Mouse (Mus musculus) embryo, embryonic 10 days (tissue): ENCODE results near the gene Asf1b.
A peak's percentile ranks its signal among the peaks of the same experiment; 100 is the strongest.
"Not testable (repeated sequence)": the region's sequence is repeated elsewhere in the genome, so short reads cannot be mapped to it uniquely, and the experiment has no call there.

Experiments
- DNase-seq: peaks from one replicate; pipeline ENCODE4 v3.0.0-alpha.2; 2015; ENCODE audit warnings: low spot score

Asf1b gene

DNA sequence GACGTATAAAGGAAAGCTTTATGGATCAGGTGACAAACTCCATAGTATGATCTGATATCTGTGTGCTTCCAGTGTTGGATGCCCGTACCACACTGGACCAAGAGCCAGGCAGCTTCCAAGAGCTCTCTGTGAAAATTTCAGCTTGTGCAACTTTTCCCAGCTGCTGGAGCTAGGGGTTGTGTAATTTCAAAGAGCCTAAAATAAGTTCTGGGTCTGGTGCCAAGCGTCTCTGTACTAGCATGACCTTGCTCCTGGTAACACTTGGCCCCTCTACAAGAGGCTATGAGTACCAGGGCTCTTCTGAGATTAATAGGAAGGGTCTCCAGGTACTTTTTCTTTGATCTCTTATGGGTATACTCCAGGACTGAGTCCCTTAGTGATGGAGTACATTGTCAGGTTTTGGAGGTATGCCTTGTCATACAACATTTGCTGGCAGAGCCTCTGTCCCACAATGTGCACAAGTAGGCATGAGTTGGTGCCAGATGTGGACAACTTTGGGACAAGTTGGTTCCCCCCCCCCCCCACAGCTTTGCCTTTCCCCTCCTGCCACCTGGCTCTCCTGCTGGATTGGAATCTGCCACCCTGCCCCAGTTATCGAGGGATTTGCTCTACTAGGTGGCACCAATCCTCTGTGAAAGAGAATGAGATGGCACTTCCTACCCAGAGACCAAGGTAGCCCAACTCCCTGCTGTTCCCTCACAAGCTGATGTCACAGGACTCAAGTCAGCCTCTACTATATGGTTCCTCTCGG is 8.9 kb downstream of the Asf1b start:
- DNase-seq = no peak

DNA sequence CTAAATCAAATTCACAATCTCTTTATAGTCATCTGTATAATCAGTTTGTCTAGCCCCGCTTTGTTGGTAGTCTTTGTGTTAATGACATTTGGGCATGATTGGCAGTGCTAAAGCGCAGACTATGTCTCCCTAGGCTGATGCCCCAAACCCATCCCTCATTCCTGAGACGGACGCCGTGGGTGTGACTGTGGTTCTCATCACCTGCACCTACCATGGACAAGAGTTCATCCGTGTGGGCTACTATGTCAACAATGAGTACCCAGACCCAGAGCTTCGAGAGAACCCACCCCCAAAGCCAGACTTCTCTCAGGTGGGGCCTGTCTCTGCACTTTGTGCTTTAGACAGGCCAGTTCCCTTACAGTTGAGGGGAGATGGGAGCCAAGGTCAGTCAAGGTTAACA is 12.4 kb downstream of the Asf1b start:
- no peak for DNase-seq

GRCm38 (mm10) chr8:83971121-83971520 is 15.8 kb downstream of the Asf1b start:
- no peak for DNase-seq

DNA sequence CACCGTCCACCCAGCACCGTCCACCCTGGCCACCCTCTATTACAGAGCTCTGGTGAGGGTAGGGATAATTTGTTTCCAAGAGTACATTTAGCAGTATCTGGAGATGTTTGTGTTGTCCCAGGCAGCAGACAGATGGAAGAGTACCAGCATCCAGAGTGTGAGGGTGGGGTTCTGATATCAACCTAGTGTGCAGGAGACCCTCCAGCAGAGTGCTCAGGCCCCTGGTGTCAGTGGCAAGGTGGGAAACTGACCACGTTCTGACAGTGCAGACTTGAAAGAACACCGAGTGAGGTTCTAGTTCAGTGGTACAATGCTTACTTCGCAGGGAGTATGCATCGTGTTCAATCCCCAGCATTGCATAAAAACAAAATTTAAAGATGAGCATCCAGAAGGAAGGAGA is 16.4 kb downstream of the Asf1b start:
- no peak for DNase-seq

- peak; percentile 99 for DNase-seq
Observed at GRCm38 (mm10) chr8:83972150-83973120, 17.1 kb downstream of the Asf1b start, which contains the start of gene Prkaca. TSS of gene Prkaca (plus strand) at chr8:83972993.

GRCm38 (mm10) chr8:83973161-83974031 is 18.1 kb downstream of the Asf1b start:
- peak; percentile 20 for DNase-seq

DNA sequence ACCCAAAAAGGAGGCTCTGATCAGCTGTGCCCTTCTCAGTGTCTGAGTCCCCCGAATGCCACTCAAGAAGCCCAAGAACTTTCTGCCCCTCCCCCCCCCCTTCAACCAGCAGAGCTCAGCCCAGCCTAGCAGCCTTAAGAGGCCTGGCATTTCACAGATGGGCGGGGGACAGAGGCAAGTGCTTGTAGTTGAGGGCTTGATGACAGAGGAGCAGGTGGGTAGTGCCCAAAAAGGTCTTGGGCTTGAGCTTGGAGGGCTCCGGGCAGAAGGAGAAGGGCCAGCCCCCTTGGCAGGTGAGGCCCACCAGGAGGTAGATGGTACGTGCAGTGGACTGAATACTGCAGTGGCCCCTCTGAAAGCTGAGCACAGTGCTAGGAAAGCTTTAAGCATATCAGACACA is 19.2 kb downstream of the Asf1b start:
- no peak for DNase-seq

GRCm38 (mm10) chr8:83976101-83976630 is 20.9 kb downstream of the Asf1b start:
- DNase-seq = no peak

DNA sequence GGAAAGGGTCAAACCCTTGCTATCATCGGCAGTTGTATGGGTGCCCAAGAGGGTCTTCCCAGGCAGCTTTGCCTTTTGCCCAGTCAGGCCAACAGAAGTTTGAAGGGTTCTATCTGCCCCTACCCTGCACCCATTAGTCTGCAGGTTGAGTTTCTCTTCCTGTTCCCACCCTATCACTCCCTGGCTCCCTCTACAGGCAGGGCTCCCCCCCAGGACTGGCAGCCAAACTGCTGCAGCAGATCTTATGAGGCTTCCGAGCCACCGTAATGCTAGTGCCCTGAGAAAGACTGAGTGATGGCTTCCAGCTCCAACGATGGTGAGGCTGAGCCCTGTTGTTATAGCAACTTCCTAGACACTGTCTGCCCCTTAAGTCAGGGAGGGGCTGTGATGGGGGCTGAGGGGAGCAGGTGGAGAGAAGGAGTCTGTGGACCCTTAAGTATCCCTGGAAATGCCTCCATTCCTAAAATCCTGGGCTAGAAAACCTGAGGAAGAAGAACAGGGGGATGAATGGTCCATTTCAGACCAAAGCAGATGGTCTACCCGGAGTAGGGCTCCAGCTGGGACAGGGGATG is 21.6 kb downstream of the Asf1b start:
- DNase-seq = no peak

DNA sequence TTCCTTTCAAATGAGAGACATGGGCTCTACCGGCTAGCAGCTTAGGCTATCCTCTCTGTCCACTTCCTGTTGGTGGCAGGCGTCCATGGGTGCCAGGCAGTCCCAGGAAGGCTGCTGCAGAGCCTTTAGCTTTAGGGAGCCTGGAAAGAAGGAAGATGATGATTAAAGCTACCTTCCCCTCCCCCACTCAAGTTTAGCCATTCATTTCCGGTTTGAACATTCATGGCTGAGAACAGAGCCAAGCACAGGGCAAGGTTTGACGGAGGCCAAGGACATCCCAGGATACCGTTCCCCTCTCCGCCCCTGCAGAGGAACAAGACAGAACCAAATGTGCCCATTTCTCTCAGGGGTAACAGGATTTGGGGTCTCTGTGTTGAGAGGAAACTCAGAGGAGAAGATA is 22.3 kb downstream of the Asf1b start:
- no peak for DNase-seq

DNA sequence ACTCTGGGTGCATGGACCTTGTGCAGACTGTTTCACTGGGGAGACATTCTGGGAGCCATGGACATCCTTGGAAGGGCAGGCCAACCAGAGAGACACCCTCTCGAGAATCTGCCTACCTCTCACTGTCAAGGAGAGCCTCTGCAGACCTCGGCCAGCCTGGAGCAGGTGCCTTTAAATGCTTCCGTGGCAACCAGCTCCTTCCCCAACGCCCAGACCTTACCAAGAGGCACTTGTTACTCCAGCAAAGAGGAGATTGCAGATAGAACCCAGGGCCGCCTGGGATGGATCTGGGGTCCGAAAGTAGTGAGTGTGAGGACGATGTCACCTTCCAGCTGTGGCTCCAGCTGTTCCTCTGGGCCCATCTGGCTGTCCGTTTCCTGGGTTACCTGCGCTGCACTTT is 22.9 kb downstream of the Asf1b start:
- no peak for DNase-seq

DNA sequence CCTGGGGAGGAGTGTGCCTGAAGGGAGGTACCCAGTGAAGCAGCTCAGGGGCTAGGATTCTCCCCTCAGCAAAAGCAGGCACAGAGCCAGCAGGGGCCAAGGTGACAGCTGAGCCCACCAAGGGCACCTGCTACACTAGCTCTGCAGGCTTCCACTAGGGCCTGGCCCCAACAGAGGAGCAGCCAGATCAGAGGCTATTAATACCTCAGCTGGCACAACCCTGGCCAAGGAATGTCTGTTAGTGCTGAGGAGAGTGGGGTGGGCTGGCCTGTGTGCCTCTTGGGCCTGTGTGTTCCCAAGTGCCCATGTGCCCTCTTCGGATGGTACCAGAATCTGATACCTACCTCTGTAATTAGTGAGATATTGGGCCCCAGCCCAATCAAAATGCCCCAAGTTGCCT is 24.9 kb downstream of the Asf1b start:
- no peak for DNase-seq

DNA sequence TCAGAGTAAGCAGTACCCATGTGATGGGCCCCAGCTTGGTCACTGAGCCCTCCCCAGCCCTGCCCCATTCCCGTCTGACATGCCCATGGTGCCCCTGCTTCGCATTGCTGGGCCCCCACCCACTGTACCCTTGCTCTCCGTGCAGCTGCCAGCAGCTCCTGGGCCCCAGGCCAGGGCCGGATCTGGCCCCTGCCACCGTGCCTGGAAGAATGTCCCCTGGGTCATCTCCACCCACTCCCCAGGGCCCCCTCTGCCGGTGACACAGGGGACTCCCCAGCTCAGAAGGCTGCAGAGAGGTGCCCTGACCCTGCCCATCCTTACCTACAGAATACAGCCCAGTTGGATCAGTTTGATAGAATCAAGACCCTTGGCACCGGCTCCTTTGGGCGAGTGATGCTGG is 25.5 kb downstream of the Asf1b start:
- no peak for DNase-seq

- DNase-seq = no peak
Observed at GRCm38 (mm10) chr8:83981533-83981932, 26.2 kb downstream of the Asf1b start.

DNA sequence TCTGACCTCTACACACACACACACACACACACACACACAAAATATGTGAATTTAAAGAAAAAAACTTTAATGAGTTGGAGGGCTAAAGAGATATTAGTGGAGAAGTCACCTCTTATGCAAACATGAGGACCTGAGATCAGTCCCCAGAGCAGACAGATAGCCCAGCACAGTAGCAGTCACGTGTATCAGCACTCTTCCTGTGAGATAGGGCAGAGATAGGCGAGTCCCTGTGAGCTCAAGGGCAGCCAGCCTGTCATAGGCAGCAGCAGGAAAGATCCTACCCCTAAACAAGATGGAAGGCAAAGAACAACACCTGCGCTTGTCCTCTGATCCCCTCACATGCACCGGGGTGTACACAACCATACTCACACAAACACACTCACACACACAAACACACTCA is 27.1 kb downstream of the Asf1b start:
- no peak for DNase-seq

GRCm38 (mm10) chr8:83983222-83983621 is 27.9 kb downstream of the Asf1b start:
- DNase-seq = not testable (repeated sequence)

DNA sequence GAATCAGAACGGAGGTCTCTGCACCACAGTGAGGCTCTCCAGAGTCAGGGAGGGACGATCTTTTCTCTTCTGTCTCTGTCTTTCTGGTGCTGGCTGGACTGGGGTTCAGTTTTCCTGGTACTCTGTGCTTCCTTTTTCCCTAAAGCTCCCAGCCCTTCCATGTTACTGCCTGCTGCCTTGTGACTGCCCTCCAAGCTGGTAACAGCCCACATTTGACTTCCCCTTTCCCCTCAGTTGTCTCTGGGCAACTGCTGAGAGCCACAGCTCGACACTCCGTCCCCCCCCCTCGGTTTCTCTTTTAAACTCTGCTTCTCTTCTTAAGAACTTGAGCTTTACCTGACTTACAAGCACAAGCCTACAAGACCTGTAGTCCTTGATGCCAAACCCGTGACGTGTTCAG is 33.9 kb downstream of the Asf1b start:
- DNase-seq = no peak

- no peak for DNase-seq
Observed at GRCm38 (mm10) chr8:83990170-83990569, 34.9 kb downstream of the Asf1b start.

GRCm38 (mm10) chr8:83992488-83992887 is 37.2 kb downstream of the Asf1b start:
- DNase-seq = no peak

- DNase-seq = no peak
Observed at GRCm38 (mm10) chr8:83994030-83994429, 38.7 kb downstream of the Asf1b start.

GRCm38 (mm10) chr8:83995973-83996372 is 40.7 kb downstream of the Asf1b start:
- peak; percentile 8 for DNase-seq
